Mouse (Mus musculus): ENCODE data around the gene Pcyox1.

The Pcyox1 gene

GRCm38 (mm10) chr6:86396581-86397256 lies at the start of gene Pcyox1:
Gene Pcyox1 (minus strand): TSS chr6:86397154.
- peak; percentile 75 to 91 for DNase-seq

DNA sequence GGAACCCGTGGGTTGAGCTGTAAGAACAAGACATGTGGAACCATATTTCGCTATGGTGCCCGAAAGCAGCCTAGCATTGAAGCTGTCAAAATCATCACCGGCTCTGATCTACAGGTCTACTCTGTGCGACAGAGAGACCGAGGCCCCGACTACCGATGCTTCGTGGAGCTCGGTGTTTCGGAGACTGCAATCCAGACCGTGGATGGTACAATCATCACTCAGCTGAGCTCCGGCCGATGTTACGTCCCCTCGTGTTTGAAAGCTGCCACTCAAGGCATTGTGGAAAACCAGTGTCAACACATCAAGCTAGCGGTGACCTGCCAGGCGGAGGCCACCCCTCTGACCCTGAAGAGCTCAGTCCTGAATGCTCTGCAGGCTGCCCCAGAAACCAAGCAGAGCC lies 48.6 kb upstream of the Pcyox1 start:
- DNase-seq = no peak

GRCm38 (mm10) chr6:86441571-86441970 lies 44.6 kb upstream of the Pcyox1 start:
- DNase-seq = no peak

DNA sequence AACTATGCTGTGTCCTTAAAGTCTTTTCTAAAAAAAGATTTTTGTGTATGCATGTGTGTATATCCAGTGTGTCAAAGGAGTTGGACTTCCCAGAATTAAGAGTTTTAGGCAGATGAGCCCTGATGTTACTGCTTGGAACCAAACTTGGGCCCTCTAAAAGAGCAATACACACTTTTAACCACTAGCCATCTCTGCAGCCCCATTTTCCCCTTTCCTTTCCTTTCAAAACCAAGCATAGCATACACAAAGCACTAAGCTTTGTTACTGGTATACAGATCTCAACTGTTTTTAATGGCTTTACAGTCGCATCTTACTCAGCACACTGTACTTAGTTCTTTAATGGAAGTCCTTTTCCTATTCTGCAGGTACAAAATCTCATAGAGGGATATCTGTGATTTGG lies 42.6 kb upstream of the Pcyox1 start:
- DNase-seq = no peak

GRCm38 (mm10) chr6:86439119-86439496 lies 42.2 kb upstream of the Pcyox1 start:
- DNase-seq = no peak

- DNase-seq = peak; percentile 87 to 92
These were observed 41.5 kb upstream of the Pcyox1 start, which contains the start of gene C87436 for GRCm38 (mm10) chr6:86438272-86439118. Gene C87436 (plus strand): TSS chr6:86438374.

DNA sequence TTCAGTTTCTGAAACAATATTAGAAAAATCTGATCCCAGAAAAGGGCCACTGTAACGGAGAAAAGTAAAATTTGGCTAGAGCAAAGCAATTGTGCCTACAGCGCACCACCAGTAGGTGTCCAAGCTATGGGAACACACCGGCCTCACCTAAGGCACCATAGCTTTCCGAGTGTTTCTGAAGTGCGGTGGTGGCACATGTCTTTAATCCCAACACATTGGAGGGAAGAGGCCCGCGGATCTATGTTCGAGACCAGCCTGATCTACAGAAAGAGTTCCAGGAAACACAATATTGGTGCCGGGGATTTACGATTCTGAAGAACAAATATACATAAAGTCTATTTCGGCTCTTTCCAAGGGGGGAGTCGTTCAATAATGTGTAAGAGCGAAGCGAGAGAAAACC lies 40.8 kb upstream of the Pcyox1 start:
- DNase-seq = peak; percentile 24 to 47

- DNase-seq = no peak
These were observed 36.7 kb upstream of the Pcyox1 start for GRCm38 (mm10) chr6:86433696-86434095.

DNA sequence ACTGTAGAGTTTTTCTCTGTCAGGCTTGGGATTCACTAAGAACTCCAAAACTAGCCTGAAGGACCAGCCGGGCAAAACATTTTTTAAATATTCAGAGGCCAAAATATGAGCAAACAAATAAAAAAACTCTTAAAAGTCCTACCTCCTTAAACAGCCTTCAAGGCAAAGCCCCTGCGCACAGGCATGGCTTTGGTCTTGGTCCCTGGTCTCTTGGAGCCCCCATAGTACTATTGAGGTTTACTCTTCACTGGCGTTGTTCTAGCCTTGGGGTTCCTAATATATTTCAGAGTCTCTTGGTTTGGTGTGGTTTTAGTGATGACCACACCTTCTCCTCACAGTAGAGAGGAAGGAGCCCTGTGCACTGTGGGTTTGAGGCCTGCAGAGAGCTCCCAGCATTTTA lies 34.6 kb upstream of the Pcyox1 start:
- DNase-seq = no peak

DNA sequence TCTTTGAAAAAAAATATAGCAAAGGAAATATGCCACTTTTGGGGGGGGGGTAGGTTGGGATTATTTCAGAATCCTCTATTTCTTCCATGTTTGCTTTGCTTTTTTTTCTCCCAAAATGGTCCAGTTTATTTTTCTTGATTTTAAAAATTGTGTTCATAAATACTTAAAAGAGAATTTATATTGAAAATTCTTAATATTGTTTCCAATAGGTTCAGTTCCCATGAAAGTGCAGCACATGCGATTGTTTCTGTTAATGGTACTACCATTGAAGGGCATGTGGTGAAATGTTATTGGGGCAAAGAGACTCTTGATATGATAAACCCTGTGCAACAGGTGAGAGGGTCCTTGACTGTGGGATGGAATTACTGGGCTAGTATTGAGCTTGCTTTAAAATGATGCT lies 29.4 kb upstream of the Pcyox1 start, which contains the start of gene Gm44790:
Gene Gm44790, plus strand, starts transcription at position 301 of the 400 bp plus-strand sequence.
- DNase-seq = no peak

GRCm38 (mm10) chr6:86420491-86420890 lies 23.5 kb upstream of the Pcyox1 start:
- no peak for DNase-seq

- no peak for DNase-seq
These were observed 22.3 kb upstream of the Pcyox1 start for GRCm38 (mm10) chr6:86419239-86419638.

DNA sequence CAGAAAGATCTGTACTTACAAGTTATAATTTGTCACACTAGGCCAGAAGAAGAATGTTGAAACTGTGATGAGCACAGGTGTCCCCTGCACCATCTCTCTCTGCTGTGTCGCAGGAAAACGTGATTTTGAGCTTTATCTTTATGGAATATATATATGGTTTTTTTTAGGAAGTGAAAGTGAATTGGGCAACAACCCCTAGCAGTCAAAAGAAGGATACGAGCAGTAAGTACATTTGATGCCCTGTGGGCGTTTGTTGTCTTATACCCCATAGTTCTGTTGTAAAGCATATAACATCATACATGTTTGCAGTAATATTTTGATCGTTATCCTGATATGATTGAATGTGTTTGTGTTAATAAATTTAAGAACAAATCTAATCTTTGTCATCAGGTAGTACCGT lies 21.8 kb upstream of the Pcyox1 start:
- DNase-seq = no peak

DNA sequence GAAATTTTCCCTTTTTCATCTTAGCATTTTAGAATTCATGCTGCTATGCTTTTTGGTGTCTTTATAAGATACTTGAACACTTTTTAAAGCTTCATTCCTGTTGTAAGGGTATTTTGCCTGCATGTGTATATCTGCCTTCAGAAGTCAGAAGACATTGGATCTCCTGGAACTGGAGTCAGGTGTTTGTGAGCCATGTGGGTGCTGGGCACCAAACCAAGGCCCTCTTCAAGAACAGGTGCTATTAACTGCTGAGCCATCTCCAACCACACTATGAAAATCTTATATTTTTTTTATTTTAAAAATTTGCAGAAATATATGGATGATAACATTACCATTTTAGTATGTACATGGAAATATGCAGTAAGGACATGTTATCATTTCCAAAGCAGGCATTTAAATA lies 9.4 kb upstream of the Pcyox1 start:
- DNase-seq = no peak

DNA sequence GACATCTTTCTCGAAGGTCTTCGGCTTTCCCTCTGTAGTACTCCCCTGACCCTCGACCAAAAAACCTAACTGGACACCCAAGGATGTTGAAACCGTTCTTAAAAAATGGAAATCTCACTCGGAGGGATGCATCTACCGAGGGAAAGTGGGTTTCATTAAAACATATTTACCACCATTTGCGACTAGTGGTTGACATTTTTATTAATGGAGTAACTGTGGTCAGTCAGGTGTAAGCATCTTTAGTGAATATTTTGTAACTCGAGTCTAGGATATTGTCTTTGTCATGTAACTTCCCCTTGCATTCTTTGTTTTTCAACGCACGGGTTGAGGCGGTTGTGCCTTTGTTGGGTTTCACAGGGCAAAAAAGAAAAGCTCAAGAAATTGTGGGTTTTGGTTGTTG lies 8.0 kb upstream of the Pcyox1 start:
- DNase-seq = no peak

- DNase-seq = peak; percentile 87 to 94
These were observed 7.3 kb upstream of the Pcyox1 start, which contains the start of gene Tia1 for GRCm38 (mm10) chr6:86404100-86404861. Gene Tia1 (plus strand): TSS chr6:86404219.

- peak in 1 of 2 experiments; percentile 83 for DNase-seq
These were observed 6.8 kb upstream of the Pcyox1 start for GRCm38 (mm10) chr6:86403728-86404099.

DNA sequence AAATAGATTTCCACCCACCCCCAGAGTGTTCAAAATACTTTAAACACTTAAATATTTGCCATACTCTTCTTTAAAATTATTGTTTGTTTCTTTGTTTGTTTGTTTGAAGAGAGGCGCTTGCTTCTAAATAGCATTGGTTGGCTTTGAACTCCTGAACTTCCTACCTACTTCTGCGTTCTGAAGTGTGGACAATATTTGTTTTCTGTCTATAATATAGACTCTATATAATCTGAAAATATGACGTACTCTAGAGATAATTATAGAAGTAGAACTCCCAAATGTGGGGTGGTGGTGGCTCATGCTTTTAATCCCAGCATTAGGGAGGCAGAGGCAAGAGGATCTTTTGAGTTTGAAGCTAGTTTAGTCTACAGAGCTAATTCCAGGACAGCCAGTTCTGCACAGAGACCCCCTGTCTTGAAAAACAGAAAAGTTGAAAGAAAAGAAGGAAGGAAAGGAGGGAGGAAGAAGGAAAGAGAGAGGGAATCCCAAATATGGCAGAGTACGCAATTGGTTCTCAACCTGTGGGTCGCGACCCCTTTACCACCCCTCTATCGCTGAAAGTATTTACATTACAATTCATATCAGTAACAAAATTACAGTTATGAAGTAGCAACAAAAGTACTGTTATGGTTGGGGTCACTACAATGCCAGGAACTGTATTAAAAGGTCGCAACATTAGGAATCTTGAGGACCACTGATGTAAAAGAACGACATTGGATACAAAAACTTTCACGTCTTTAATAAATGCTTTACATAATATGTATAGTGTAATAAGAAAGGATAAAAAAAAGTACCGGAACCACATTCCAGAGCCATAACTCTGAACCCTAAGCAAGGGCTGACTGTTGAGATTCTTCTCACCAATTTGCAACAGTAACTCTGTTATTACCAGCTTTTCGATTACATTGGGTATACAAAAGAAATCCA lies 6.0 kb upstream of the Pcyox1 start:
- DNase-seq = no peak

DNA sequence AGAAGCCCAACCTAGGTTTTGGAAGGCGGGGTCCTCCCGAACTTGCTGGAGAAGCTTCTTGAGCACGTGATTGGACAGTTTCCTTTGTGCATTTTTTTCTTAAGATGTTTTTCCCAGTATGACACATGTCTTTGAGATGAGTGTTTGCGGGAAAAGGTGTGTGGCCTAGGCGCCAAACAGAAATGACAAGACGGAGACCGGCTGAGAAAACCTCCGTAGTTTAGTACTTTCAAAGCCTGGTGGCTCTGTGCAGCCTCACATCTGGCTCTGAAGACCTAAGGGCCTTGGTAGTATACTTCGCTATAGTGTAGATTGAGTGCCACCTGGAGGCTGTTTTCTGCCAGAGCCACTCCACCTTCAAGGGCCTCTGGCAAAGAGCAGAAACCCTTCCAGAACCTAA lies 4.0 kb upstream of the Pcyox1 start:
- DNase-seq = peak; percentile 59 to 77

GRCm38 (mm10) chr6:86399995-86400394 lies 3.0 kb upstream of the Pcyox1 start:
- DNase-seq = no peak

- DNase-seq = no peak
These were observed 2.0 kb upstream of the Pcyox1 start for GRCm38 (mm10) chr6:86398986-86399385.

Measured in spleen, adult 18-20 months (tissue).